Mouse (Mus musculus) CH12.LX (cell line): ENCODE measurements around the gene Emc9. TPM values are rescaled to one million over a fixed set of nuclear protein-coding genes. Genes with fewer than 3 reads are reported as not detected.

Experiments
- DNase-seq: peaks from one replicate; pipeline ENCODE4 v3.0.0-alpha.2; 2013; ENCODE audit errors: extremely low read depth
- H3K27ac ChIP-seq: 2 replicates; pipeline ENCODE4 v1.5.1; 2012; ENCODE audit warnings: low read depth, mild to moderate bottlenecking, control low read depth, moderate library complexity; ENCODE audit not compliant: insufficient read depth
- H3K27me3 ChIP-seq: replicated peaks from 2 replicates; pipeline ENCODE3; 2012; ENCODE audit warnings: inconsistent platforms
- H3K36me3 ChIP-seq, 2 experiments: replicated peaks in 1 of 2; 2 replicates each; pipeline versions ENCODE3 to v1.6.1; 2012; ENCODE audit warnings: inconsistent platforms in 1 of 2, low read length in 1 of 2, mild to moderate bottlenecking in 1 of 2, mixed read lengths in 1 of 2, moderate library complexity in 1 of 2; ENCODE audit not compliant: control insufficient read depth in 1 of 2, insufficient read depth in 1 of 2
- H3K4me1 ChIP-seq, 2 experiments: 2 replicates each; pipeline ENCODE4 v1.6.1; 2012; ENCODE audit warnings: inconsistent platforms in 1 of 2, moderate library complexity in 1 of 2; ENCODE audit not compliant: insufficient read depth in 2 of 2, control insufficient read depth in 1 of 2
- H3K4me2 ChIP-seq: 2 replicates; pipeline ENCODE4 v1.6.1; 2012; ENCODE audit warnings: low read depth, mild to moderate bottlenecking, control low read depth; ENCODE audit not compliant: poor library complexity, insufficient read depth, severe bottlenecking
- H3K4me3 ChIP-seq, 3 experiments: fragments of 150-350 bp in 1 of 3; sonication (generic) in 1 of 3; replicated peaks in 1 of 3; 2 replicates each; pipeline versions ENCODE3 to v1.5.1; 2011 to 2012; ENCODE audit warnings: low read depth in 2 of 3, low read length in 2 of 3, mild to moderate bottlenecking in 2 of 3, moderate library complexity in 2 of 3, control low read depth in 1 of 3, improper control_type of control experiment in 1 of 3, inconsistent platforms in 1 of 3, mixed read lengths in 1 of 3; ENCODE audit not compliant: poor library complexity in 1 of 3
- H3K79me2 ChIP-seq: replicated peaks from 2 replicates; pipeline ENCODE4 v1.6.1; 2012; ENCODE audit warnings: mild to moderate bottlenecking, moderate library complexity; ENCODE audit not compliant: control insufficient read depth, poor library complexity, insufficient read depth, severe bottlenecking; ENCODE audit errors: extremely low read depth
- H3K9ac ChIP-seq: 2 replicates; pipeline ENCODE4 v1.6.1; 2012; ENCODE audit warnings: low read depth, mild to moderate bottlenecking, control low read depth, moderate library complexity; ENCODE audit not compliant: insufficient read depth
- H3K9me3 ChIP-seq: replicated peaks from 2 replicates; pipeline ENCODE3; 2012; ENCODE audit warnings: low read length, inconsistent platforms, mixed read lengths
- CHD2 ChIP-seq: IDR thresholded peaks from 2 replicates; pipeline ENCODE4 v1.6.1; 2011; ENCODE audit warnings: low read length, improper control_type of control experiment
- EP300 ChIP-seq: IDR thresholded peaks from 2 replicates; pipeline ENCODE4 v1.6.1; 2011; ENCODE audit warnings: low read length, improper control_type of control experiment
- HCFC1 ChIP-seq: IDR thresholded peaks from 2 replicates; pipeline ENCODE4 v1.6.1; 2012; ENCODE audit warnings: low read depth, mild to moderate bottlenecking, inconsistent platforms, low read length, improper control_type of control experiment
- JUN ChIP-seq: IDR thresholded peaks from 2 replicates; pipeline ENCODE4 v1.6.1; 2011; ENCODE audit warnings: low read depth, mild to moderate bottlenecking, low read length, improper control_type of control experiment, moderate library complexity; ENCODE audit not compliant: insufficient read depth
- JUND ChIP-seq: conservative IDR thresholded peaks from 2 replicates; pipeline ENCODE4 v1.6.1; 2011; ENCODE audit warnings: low read depth, low read length, improper control_type of control experiment
- MAFK ChIP-seq: IDR thresholded peaks from 2 replicates; pipeline ENCODE4 v1.6.1; 2011; ENCODE audit warnings: low read length, improper control_type of control experiment; ENCODE audit not compliant: insufficient replicate concordance
- MAZ ChIP-seq: IDR thresholded peaks from 2 replicates; pipeline ENCODE4 v1.6.1; 2012; ENCODE audit warnings: low read depth, mild to moderate bottlenecking, inconsistent platforms, low read length, improper control_type of control experiment, moderate library complexity
- MEF2A ChIP-seq: IDR thresholded peaks from 2 replicates; pipeline ENCODE4 v1.6.1; 2014; ENCODE audit warnings: low read depth, mild to moderate bottlenecking, inconsistent platforms, low read length, improper control_type of control experiment, borderline replicate concordance
- MXI1 ChIP-seq: IDR thresholded peaks from 2 replicates; pipeline ENCODE4 v1.6.1; 2011; ENCODE audit warnings: mild to moderate bottlenecking, low read depth, low read length, improper control_type of control experiment
- MYC ChIP-seq: IDR thresholded peaks from 2 replicates; pipeline ENCODE4 v1.6.1; 2011; ENCODE audit warnings: low read depth, mild to moderate bottlenecking, improper control_type of control experiment, low read length
- NELFE ChIP-seq: IDR thresholded peaks from 2 replicates; pipeline ENCODE4 v1.6.1; 2011; ENCODE audit warnings: low read depth, low read length, improper control_type of control experiment
- NRF1 ChIP-seq: IDR thresholded peaks from 2 replicates; pipeline ENCODE4 v1.6.1; 2014; ENCODE audit warnings: low read depth, mild to moderate bottlenecking, inconsistent platforms, low read length, improper control_type of control experiment, moderate library complexity
- PAX5 ChIP-seq: IDR thresholded peaks from 2 replicates; pipeline ENCODE4 v1.6.1; 2012; ENCODE audit warnings: low read length, inconsistent platforms, mixed read lengths
- RAD21 ChIP-seq: IDR thresholded peaks from 2 replicates; pipeline ENCODE4 v1.6.1; 2011; ENCODE audit warnings: low read depth, mild to moderate bottlenecking, low read length, improper control_type of control experiment, moderate library complexity
- TCF12 ChIP-seq: IDR thresholded peaks from 2 replicates; pipeline ENCODE4 v1.6.1; 2014; ENCODE audit warnings: low read depth, mild to moderate bottlenecking, inconsistent platforms, low read length, improper control_type of control experiment
- ZKSCAN1 ChIP-seq: IDR thresholded peaks from 2 replicates; pipeline ENCODE4 v1.6.1; 2012; ENCODE audit warnings: low read depth, inconsistent platforms, low read length, improper control_type of control experiment, borderline replicate concordance
- ZMIZ1 ChIP-seq: IDR thresholded peaks from 2 replicates; pipeline ENCODE4 v1.6.1; 2012; ENCODE audit warnings: low read depth, mild to moderate bottlenecking, inconsistent platforms, low read length, improper control_type of control experiment
- ZNF384 ChIP-seq: IDR thresholded peaks from 2 replicates; pipeline ENCODE4 v1.6.1; 2012; ENCODE audit warnings: low read depth, low read length, improper control_type of control experiment, inconsistent platforms
- dilution Hi-C: fragments of 300-500 bp; cut with MboI; formaldehyde crosslinking; loops from 2 replicates; pipeline ENCODE4 v1.14.3; 2020; ENCODE audit warnings: low sequenced_read_pairs; ENCODE audit not compliant: extremely low pct_unique_long_range_greater_than_20kb, extremely low pct_ligation_motif_present
- in situ Hi-C: fragments of 300-500 bp; cut with MboI; formaldehyde crosslinking; loops from 3 replicates; pipeline ENCODE4 v1.14.3; 2019; ENCODE audit warnings: low sequenced_read_pairs, low pct_ligation_motif_present, low pct_unique_long_range_greater_than_20kb, mixed read lengths
- polyA plus RNA-seq: library from polyadenylated mRNA; unstranded; fragments of >175 nt; gene quantifications from 2 replicates; pipeline ENCODE4 v1.2.1, GENCODE M21; 2012; ENCODE audit warnings: low read depth; ENCODE audit not compliant: insufficient read length
- total RNA-seq, 2 experiments: library from RNA; depleted of rRNA; stranded (reverse); fragments of 300-350 nt in 1 of 2; fragments of >200 nt in 1 of 2; gene quantifications; 2 replicates each; pipeline ENCODE4 v1.2.3; 2012 to 2014

The Emc9 gene
- total and polyA plus RNA-seq, 3 experiments, result 1.7 to 9.6 (median 4.2) TPM

DNA sequence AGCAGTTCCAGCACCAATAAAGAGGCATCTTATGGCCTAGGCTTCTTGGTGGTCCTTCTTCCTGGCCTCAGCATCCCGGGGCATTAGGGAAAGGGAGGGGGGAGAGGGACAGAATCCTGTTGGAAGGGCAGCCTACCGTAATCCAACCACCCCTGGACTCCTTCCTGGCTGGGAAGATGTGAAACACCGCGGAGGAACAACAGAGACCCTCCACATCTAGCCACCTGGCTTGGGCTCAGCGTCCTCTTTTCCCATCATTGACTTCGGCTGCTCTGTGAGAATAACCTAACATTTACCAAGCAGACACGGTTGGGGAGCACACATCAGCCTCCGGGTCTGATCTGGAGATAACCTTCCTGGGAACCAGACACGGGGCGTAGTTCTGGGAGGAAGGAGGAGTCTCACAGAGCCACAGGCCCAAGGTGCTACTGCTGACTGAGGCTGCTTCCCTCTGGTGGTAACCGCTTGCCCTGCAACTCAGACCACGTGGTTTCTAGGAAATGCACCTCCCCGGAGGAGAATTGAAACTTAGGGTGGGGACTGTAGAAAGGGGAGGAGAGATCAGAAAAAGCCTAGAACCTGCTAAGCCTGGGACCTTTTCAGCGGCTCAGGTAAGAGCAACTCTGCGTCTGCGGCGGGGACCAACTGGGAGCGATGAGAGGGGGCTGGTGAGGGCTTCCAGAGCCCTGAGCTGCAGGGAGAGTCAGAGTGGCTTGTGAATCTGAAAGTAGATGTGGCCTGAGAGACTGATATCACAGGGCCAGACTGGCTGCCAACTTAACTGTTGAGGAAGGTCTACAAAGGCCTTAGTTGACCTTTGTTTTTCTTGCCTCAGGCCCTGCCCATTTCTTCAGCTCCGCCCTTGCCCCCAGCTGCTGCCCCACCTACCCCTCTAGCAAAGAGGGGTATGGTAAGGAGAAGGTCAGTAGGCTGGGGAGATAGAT is 18.8 kb upstream of the Emc9 start (continued):
- TF ChIP-seq MAZ, result peak; percentile 85

DNA sequence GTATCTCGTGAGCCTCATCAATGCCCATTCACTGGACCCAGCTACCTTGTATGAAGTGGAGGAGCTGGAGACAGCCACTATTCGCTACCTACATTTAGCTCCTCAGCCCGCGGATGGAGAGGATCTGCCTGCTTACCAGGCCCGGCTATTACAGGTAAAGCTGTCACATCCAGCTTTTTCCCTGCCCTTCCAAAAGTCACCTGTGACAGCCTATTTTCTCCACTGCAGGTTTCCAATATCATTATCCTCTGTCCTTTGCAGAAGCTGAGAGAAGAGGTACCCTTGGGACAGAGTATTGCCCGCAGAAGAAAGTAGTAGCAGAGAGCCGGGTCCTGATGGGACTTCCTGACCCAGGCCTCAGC is 18.1 kb upstream of the Emc9 start, which contains the start of gene Irf9:
Irf9 (plus strand) TSS at position 301 of the 362 bp plus-strand sequence.
- Histone ChIP-seq H3K4me2 (peak within 1 kb of the TSS; percentile 67), H3K36me3 (peaks cover 69 to 78% of the 10 kb centered on the region in 2 experiments), H3K27me3 (no peaks in the 10 kb centered on the region), H3K9ac (peak within 1 kb of the TSS; percentile 31), H3K4me1 (peaks cover 4 to 36% of the 10 kb centered on the region in 2 experiments; a peak in 3 of 4 replicates), H3K27ac (peak within 1 kb of the TSS; percentile 65), H3K9me3 (no peaks in the 10 kb centered on the region), H3K4me3 (peak within 1 kb of the TSS; percentile 54 to 74 (median 58)), H3K79me2 (no peaks in the 10 kb centered on the region)
- in situ Hi-C loops (no loop called here), dilution Hi-C loops (no loop called here)
- no peak for TF ChIP-seq JUND
- TF ChIP-seq ZKSCAN1, result no peak
- no peak for TF ChIP-seq HCFC1
- TF ChIP-seq ZNF384, result no peak
- TF ChIP-seq TCF12, result no peak
- TF ChIP-seq CHD2, result no peak
- TF ChIP-seq MEF2A, result no peak
- no peak for TF ChIP-seq RAD21
- no peak for TF ChIP-seq ZMIZ1
- TF ChIP-seq MAZ, result no peak
- TF ChIP-seq PAX5, result no peak
- TF ChIP-seq NRF1, result no peak
- no peak for TF ChIP-seq MAFK
- TF ChIP-seq EP300, result no peak
- DNase-seq, result no peak

DNA sequence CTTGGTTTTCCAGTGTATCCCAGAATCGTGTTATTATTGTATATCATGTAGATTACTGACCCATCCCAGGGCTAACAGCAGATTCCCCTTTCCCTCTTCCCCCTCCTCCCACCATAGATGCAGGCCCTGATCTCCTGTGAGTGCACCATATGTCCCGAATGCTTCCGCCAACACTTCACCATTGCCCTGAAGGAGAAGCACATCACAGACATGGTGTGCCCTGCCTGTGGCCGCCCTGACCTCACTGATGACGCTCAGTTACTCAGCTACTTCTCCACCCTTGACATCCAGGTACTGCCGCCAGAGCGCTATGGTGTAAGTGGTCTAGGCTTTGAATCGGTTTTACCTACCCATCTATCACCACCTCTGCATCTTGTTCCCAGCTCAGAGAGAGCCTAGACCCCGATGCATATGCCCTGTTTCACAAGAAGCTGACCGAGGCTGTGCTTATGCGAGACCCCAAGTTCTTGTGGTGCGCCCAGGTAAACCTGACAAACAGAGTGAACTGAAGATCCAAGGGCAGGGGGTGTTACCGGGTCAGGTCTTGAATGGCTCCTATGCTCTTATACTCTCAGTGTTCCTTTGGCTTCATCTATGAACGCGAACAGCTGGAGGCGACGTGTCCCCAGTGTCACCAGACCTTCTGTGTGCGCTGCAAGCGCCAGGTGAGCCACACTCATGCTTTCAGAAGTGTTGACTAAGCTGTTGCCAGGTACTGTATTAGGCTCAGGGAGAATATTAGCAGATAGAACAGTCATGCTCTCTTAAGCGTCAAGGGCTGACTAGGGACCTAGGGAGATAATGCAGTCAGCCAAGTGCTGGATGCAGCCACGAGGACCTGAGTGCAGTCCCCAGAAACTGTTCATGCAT is 13.7 kb upstream of the Emc9 start:
- no peaks in the 10 kb centered on the region for H3K79me2 ChIP-seq
- in situ Hi-C loops, result no loop called here
- H3K9me3 ChIP-seq, result no peaks in the 10 kb centered on the region
- H3K4me2 ChIP-seq, result no peak overlapping the region
- no peak for DNase-seq
- no peak overlapping the region for H3K9ac ChIP-seq
- dilution Hi-C loops, result no loop called here
- H3K27me3 ChIP-seq, result no peaks in the 10 kb centered on the region
- peaks cover 0 to 22% of the 10 kb centered on the region in 2 experiments; a peak in 2 of 4 replicates for H3K4me1 ChIP-seq
- H3K36me3 ChIP-seq, result peaks cover 81 to 91% of the 10 kb centered on the region in 2 experiments
- no peak overlapping the region for H3K27ac ChIP-seq
- no peak overlapping the region for H3K4me3 ChIP-seq
- no peak for TF ChIP-seq JUN
- TF ChIP-seq HCFC1, result no peak
- TF ChIP-seq MYC, result no peak
- TF ChIP-seq NELFE, result no peak
- TF ChIP-seq MXI1, result no peak
- no peak for TF ChIP-seq ZMIZ1
- no peak for TF ChIP-seq MAFK
